Mouse (Mus musculus) erythroblast, embryonic 14.5 days (primary cell): Measurements from ENCODE around the gene Eif3c. TPM values are rescaled to one million over a fixed set of nuclear protein-coding genes. Genes with fewer than 3 reads are reported as not detected.

ENCODE experiments used
- H3K27me3 ChIP-seq: 2 replicates; pipeline ENCODE4 v1.6.1; 2012; ENCODE audit warnings: inconsistent platforms; ENCODE audit not compliant: control insufficient read depth
- H3K36me3 ChIP-seq: 2 replicates; pipeline ENCODE4 v1.6.1; 2012; ENCODE audit warnings: mild to moderate bottlenecking, inconsistent platforms; ENCODE audit not compliant: control insufficient read depth
- H3K4me1 ChIP-seq: 2 replicates; pipeline ENCODE4 v1.6.1; 2012; ENCODE audit warnings: inconsistent platforms; ENCODE audit not compliant: control insufficient read depth
- H3K4me3 ChIP-seq: replicated peaks from 2 replicates; pipeline ENCODE3; 2012; ENCODE audit warnings: moderate library complexity, mild to moderate bottlenecking, inconsistent platforms
- H3K9me3 ChIP-seq: 2 replicates; pipeline ENCODE4 v1.6.1; 2012; ENCODE audit warnings: low read length, inconsistent platforms, mixed read lengths; ENCODE audit not compliant: control insufficient read depth
- GATA1 ChIP-seq: IDR thresholded peaks from 2 replicates; pipeline ENCODE4 v1.6.1; 2012; ENCODE audit warnings: low read length, inconsistent platforms, mixed read lengths
- TAL1 ChIP-seq: IDR thresholded peaks from 3 replicates; pipeline ENCODE4 v1.6.1; 2012; ENCODE audit warnings: low read length, inconsistent platforms, mixed read lengths
- polyA plus RNA-seq: library from polyadenylated mRNA; stranded (reverse); fragments of >175 nt; gene quantifications from 2 replicates; pipeline ENCODE4 v1.2.3, GENCODE M21; 2012

The Eif3c gene
- polyA plus RNA-seq, 1 experiment: 6.2 TPM

DNA sequence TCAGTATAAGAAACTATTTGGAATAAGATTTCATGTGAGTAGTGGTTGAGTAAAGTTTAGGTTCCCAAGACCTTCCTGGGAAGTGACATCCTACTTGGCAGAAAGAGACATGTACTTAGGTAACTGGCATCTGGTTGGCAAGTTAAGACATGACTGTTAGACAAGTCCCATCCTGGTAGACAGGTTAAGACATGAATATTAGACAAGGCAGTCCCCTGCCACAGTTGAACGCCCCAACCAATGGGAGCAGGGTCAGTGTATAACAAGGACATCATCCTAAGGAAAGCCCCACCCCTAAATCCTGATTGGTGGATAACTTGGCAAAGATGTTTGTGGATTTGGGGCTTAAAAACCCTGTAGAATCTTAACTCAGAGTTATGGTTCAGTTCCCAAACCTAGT lies 32.8 kb downstream of the Eif3c start:
- H3K27me3 ChIP-seq: peaks cover 28% of the 10 kb centered on the region
- H3K36me3 ChIP-seq: no peaks in the 10 kb centered on the region
- H3K4me1 ChIP-seq: peaks cover 4% of the 10 kb centered on the region
- TF ChIP-seq TAL1 (no peak), GATA1 (no peak)
- no peaks in the 10 kb centered on the region for H3K9me3 ChIP-seq
- H3K4me3 ChIP-seq: no peak overlapping the region

DNA sequence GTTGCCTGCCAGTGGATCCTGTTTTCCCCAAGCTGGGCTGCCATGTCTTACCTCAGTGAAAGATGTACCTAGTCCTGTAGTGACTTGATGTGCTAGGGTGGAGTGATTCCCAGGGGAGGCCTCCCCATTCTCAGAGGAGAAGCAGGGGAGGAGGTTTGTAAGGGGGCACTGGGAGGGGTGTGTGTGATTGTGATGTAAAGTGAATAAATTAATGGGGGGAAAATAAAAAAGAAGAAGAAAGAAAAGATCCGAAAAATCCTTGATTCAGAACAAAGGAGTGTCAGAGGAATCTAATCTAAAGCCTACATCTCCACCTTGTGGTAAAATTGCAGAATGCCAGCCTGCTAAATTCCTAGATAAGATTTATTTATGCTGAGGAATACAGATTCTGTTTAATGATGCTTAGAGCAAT lies 38.0 kb downstream of the Eif3c start:
- TF ChIP-seq GATA1: peak; percentile 26; the same call in 1 of the 2 replicates
- TF ChIP-seq TAL1: no peak
- H3K9me3 ChIP-seq: no peaks in the 10 kb centered on the region
- no peaks in the 10 kb centered on the region for H3K36me3 ChIP-seq
- H3K27me3 ChIP-seq: peaks cover under 1% of the 10 kb centered on the region; the same call in 1 of the 2 replicates
- H3K4me1 ChIP-seq: no peaks in the 10 kb centered on the region
- H3K4me3 ChIP-seq: no peak overlapping the region

DNA sequence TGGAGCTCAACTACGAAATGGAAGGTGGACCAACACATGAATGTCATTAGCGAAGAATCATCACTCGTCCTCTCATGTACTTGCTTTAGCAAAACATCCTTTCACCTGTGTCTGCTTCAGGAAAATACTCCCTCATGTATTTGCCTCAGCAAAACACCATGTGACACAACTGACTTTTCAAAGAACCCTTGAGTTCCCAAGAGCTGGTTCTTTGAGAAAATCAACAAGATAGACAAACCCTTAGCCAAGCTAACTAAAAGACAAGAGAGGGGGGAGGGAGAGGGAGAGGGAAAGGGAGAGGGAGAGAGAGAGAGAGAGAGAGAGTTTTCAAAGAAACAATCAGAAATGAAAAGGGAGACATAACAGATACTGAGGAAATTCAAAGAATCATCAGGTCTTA lies 42.9 kb downstream of the Eif3c start:
- TF ChIP-seq GATA1 (no peak), TAL1 (no peak)
- Histone ChIP-seq H3K9me3 (no peaks in the 10 kb centered on the region), H3K27me3 (peaks cover 5% of the 10 kb centered on the region), H3K4me3 (no peak overlapping the region), H3K4me1 (no peaks in the 10 kb centered on the region), H3K36me3 (no peaks in the 10 kb centered on the region)

DNA sequence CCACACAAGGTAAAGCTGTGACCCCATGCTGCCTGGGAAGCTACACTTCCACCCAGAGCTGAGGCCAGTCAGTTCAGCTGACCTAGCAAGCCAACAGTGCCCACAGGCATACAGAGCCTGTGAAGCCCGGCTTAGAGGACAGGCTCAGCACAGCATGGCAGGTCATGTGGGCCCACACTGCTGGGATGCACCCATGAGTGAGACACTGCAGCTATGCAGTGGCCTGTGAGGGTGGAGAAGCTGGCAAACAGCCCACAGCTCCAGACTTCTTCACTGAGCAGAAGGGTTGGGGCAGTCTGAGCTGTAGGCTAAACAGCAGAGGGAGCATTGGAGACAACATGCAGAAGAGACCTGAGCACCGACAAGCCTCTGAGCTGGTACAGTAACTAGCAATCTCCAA lies 46.7 kb downstream of the Eif3c start:
- Histone ChIP-seq H3K4me3 (no peak overlapping the region), H3K27me3 (peaks cover 12% of the 10 kb centered on the region), H3K4me1 (no peaks in the 10 kb centered on the region), H3K36me3 (no peaks in the 10 kb centered on the region), H3K9me3 (no peaks in the 10 kb centered on the region)
- TF ChIP-seq TAL1: no peak
- no peak for TF ChIP-seq GATA1

DNA sequence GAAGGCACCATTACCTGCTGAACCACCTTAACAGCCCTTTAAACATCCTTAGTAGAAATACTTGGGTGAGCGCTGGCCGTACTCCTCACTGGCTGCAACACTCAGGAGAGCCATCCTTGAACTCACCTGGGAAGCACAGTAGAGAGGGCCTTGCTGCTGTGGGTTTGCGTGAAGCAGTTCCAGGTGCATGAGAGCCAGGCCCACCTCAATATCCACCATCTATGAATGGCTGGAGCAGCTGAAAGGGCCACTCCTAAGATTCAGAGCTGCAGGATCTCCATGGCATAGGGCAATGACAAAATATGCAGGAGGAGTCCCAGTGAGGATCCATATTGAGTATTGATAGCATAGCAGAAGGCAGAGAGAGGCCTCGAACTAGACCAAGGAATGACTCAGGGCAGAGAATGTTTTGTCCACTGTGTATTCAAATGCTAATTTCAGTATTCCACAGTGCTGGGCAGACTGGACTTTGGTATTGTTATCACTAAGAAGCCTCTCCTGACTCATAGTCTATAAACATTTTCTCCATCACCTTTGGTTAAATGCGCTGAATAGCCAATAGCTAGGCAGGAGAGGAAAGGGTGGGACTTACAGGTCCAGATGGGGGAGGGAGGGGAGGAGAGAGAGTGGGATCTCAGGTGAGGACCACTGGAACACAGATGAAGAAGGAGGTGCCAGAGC lies 47.8 kb downstream of the Eif3c start:
- H3K9me3 ChIP-seq: no peaks in the 10 kb centered on the region
- TF ChIP-seq TAL1 (no peak), GATA1 (no peak)

DNA sequence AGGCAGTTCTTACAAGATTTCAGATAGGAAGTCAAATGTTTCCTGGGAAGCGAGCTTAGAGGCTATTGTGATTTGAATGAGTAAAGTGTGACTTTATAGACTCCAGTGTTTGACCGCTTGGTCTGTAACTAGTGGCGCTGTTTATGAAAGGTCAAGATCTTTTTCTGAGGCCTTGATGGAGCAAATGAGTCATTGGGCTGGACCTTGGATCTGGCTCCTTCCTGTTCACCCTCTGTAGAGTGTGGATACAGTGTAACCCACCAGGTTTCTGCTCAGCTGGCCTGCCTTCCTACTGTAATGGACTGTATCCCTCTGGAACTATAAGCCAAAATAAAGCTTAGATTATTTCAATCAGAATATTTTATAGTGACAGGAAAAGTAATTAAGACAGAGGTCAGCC lies 54.9 kb downstream of the Eif3c start:
- Histone ChIP-seq H3K36me3 (no peaks in the 10 kb centered on the region), H3K4me1 (no peaks in the 10 kb centered on the region), H3K27me3 (peaks cover 8% of the 10 kb centered on the region), H3K9me3 (no peaks in the 10 kb centered on the region), H3K4me3 (no peak overlapping the region)
- TF ChIP-seq GATA1 (no peak), TAL1 (no peak)

More for the DNA sequence above, 47.8 kb downstream of the Eif3c start:
- Histone ChIP-seq H3K4me3 (no peak overlapping the region), H3K36me3 (no peaks in the 10 kb centered on the region), H3K4me1 (no peaks in the 10 kb centered on the region), H3K27me3 (peaks cover 12% of the 10 kb centered on the region)

DNA sequence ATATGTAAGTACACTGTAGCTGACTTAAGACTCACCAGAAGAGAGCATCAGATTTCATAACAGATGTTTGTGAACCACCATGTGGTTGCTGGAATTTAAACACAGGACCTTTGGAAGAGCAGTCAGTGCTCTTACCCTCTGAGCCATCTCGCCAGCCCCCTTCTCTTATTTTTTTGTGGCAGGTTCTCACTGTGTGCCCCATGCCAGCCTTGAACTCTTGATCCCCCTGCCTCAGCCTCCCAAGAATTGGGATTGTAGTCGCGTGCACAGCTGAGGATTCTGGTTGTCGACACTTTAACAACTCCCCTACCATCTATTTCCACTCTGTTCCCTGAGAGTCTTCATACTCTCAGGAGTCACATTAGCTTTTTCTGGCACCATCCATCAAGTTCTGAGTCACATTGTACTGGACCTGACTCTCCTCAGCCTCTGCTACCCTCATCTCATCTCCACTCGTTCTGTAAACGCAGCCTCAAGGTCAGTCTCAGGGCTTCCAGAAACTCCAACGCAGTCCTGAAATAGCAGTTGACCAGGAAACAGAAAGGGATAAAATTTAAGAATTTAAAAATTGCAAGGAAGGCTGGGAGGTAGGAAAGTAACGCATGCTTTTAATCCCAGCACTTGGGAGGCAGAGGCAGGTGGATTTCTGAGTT lies 59.0 kb downstream of the Eif3c start:
- H3K4me3 ChIP-seq: no peak overlapping the region
- no peaks in the 10 kb centered on the region for H3K36me3 ChIP-seq
- no peaks in the 10 kb centered on the region for H3K9me3 ChIP-seq
- peaks cover 5% of the 10 kb centered on the region; the same call in 1 of the 2 replicates for H3K27me3 ChIP-seq
- no peak for TF ChIP-seq TAL1
- no peak for TF ChIP-seq GATA1
- H3K4me1 ChIP-seq: peaks cover 11% of the 10 kb centered on the region

DNA sequence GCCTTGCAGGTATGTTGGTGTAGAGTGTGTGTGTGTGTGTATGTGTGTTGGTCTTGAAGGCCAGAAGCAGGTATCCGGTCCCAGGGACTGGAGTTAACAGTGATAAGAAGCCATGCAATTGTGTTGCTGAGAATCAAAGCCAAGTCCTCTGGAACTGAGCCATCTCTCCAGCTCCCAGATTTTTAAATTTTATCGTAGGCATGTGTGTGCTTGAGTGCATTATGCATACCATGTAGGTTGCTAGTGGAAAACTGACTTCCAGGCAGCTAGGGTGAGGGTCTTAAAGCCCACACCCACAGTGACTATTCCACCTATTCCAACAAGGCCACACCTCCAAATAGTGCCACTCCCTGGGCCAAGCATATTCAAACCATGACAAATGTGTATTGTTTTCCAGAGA lies 61.3 kb downstream of the Eif3c start:
- Histone ChIP-seq H3K4me3 (no peak overlapping the region), H3K27me3 (peaks cover 2% of the 10 kb centered on the region; the same call in 1 of the 2 replicates), H3K9me3 (no peaks in the 10 kb centered on the region), H3K36me3 (peaks cover 14% of the 10 kb centered on the region), H3K4me1 (peaks cover 25% of the 10 kb centered on the region)
- TF ChIP-seq TAL1 (no peak), GATA1 (no peak)

DNA sequence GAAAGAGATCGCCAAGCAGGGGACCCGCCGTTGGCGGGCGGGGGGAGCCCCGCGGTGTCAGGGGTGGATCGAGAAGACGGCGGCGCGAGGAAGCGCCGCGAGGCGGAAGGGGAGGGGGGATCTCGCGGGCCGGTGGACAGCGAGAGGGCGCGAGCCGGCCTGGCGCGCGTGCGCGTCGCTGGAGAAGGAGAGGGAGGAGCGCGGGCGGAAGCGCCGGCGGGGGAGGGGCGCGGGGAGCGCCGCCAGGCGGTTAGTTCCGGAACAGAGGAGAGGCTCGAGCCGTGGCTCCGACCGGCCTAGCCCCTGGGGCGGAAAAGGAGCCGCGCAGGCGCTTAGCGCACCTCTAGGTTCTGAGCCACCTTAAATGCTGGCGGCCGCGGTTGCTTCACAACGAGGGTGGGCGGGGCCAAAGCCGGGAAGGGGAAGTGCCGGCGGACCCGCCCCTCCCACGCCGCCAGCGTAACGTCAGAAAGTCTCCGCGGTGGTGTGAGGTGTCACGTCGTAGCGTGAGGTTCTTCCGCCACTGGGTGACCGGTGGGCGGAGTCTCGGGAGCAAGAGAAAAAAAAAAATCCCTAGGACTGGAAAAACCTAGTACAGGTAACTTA lies 62.8 kb downstream of the Eif3c start, which contains the start of gene Atxn2l:
TSS of gene Atxn2l (minus strand) at position 165 of the 606 bp plus-strand sequence.
- Histone ChIP-seq H3K9me3 (no peaks in the 10 kb centered on the region), H3K4me3 (peak within 1 kb of the TSS; percentile 100), H3K27me3 (no peaks in the 10 kb centered on the region), H3K36me3 (peaks cover 29% of the 10 kb centered on the region), H3K4me1 (peaks cover 32% of the 10 kb centered on the region)
- TF ChIP-seq GATA1 (no peak), TAL1 (no peak)
